Mouse (Mus musculus) small intestine, adult 2 months (tissue): ENCODE data around the gene Pld2. TPM values are rescaled to one million over a fixed set of nuclear protein-coding genes. Genes with fewer than 3 reads are reported as not detected.
A peak's percentile ranks its signal among the peaks of the same experiment; 100 is the strongest.
"Not testable (repeated sequence)": the region's sequence is repeated elsewhere in the genome, so short reads cannot be mapped to it uniquely, and the experiment has no call there.

ENCODE experiments used
- H3K27ac ChIP-seq: fragments of 200-500 bp; 2 replicates; pipeline ENCODE4 v1.5.1; 2012; ENCODE audit warnings: low read depth, low read length, control low read depth, inconsistent platforms; ENCODE audit not compliant: insufficient read depth
- H3K27me3 ChIP-seq: fragments of 200-500 bp; 2 replicates; pipeline ENCODE4 v1.6.1; 2012; ENCODE audit warnings: mild to moderate bottlenecking, moderate library complexity, low read length, inconsistent platforms; ENCODE audit not compliant: control insufficient read depth, insufficient read depth
- H3K36me3 ChIP-seq: fragments of 200-500 bp; 2 replicates; pipeline ENCODE4 v1.6.1; 2012; ENCODE audit warnings: mild to moderate bottlenecking, low read length, control low read depth, inconsistent platforms; ENCODE audit not compliant: control insufficient read depth, insufficient read depth
- H3K4me1 ChIP-seq: fragments of 200-500 bp; 2 replicates; pipeline ENCODE4 v1.6.1; 2012; ENCODE audit warnings: low read length, inconsistent platforms, mixed read lengths; ENCODE audit not compliant: control insufficient read depth, insufficient read depth, insufficient read length
- H3K4me3 ChIP-seq: fragments of 200-500 bp; 2 replicates; pipeline ENCODE4 v1.5.1; 2012; ENCODE audit warnings: low read depth, mild to moderate bottlenecking, control low read depth, inconsistent platforms, low read length, moderate library complexity
- CTCF ChIP-seq: fragments of 200-500 bp; IDR thresholded peaks from 2 replicates; pipeline ENCODE4 v1.5.1; 2012; ENCODE audit warnings: low read depth, mild to moderate bottlenecking, control low read depth, inconsistent platforms, low read length, moderate library complexity, mixed read lengths; ENCODE audit not compliant: insufficient replicate concordance, insufficient read length; ENCODE audit errors: extremely low read depth
- POLR2A ChIP-seq: fragments of 200-500 bp; IDR thresholded peaks from 2 replicates; pipeline ENCODE4 v1.6.1; 2012; ENCODE audit warnings: low read depth, mild to moderate bottlenecking, control low read depth, inconsistent platforms, low read length, moderate library complexity
- WGBS: fragments of 180-500 bp; shearing (Covaris S2); methylation state at CpG from one replicate; pipeline ENCODE4 v1.1.7; 2018; 5-methylcytosine and 5-hydroxymethylcytosine counted together
- polyA plus RNA-seq: library from polyadenylated mRNA; depleted of rRNA; stranded (reverse); fragments of >200 nt; gene quantifications from 2 replicates; pipeline ENCODE4 v1.2.3, GENCODE M21; 2012

Pld2 gene
- polyA plus RNA-seq, 1 experiment = 24.9 TPM

GRCm38 (mm10) chr11:70516352-70516751 is 23.5 kb upstream of the Pld2 start:
- Histone ChIP-seq H3K27me3 (no peaks in the 10 kb centered on the region), H3K27ac (no peak overlapping the region), H3K36me3 (peaks cover 6% of the 10 kb centered on the region; the same call in 1 of the 2 replicates), H3K4me1 (peaks cover 18% of the 10 kb centered on the region), H3K4me3 (no peak overlapping the region)
- TF ChIP-seq CTCF (no peak), POLR2A (no peak)
- 28% methylated on average over 2 of the region's 2 CpGs for WGBS

GRCm38 (mm10) chr11:70518436-70518835 is 21.4 kb upstream of the Pld2 start:
- H3K27ac ChIP-seq = no peak overlapping the region
- no peaks in the 10 kb centered on the region for H3K36me3 ChIP-seq
- WGBS = 67% methylated on average over 1 of the region's 1 CpGs
- H3K4me3 ChIP-seq = no peak overlapping the region
- no peak for TF ChIP-seq POLR2A
- no peak for TF ChIP-seq CTCF
- H3K27me3 ChIP-seq = no peaks in the 10 kb centered on the region
- peaks cover 16% of the 10 kb centered on the region for H3K4me1 ChIP-seq

- no peaks in the 10 kb centered on the region for H3K36me3 ChIP-seq
- TF ChIP-seq CTCF = no peak
- TF ChIP-seq POLR2A = no peak
- H3K4me3 ChIP-seq = peak within 1 kb of the TSS; percentile 52
- H3K4me1 ChIP-seq = peaks cover 13% of the 10 kb centered on the region
- no peaks in the 10 kb centered on the region for H3K27me3 ChIP-seq
- peak within 1 kb of the TSS; percentile 13; the same call in 1 of the 2 replicates for H3K27ac ChIP-seq
- WGBS = 61% methylated on average over 10 of the region's 10 CpGs
These were observed 20.9 kb upstream of the Pld2 start, which contains the start of gene Gltpd2 for GRCm38 (mm10) chr11:70518923-70519322. Gltpd2 (plus strand) TSS chr11:70519196.

GRCm38 (mm10) chr11:70520178-70520769 is 19.6 kb upstream of the Pld2 start:
- H3K4me1 ChIP-seq = peaks cover 9% of the 10 kb centered on the region
- 56% methylated on average over 41 of the region's 41 CpGs for WGBS
- H3K27ac ChIP-seq = peak overlapping the region; percentile 13; the same call in 1 of the 2 replicates
- H3K4me3 ChIP-seq = peak overlapping the region; percentile 52
- no peaks in the 10 kb centered on the region for H3K27me3 ChIP-seq
- TF ChIP-seq POLR2A = no peak
- TF ChIP-seq CTCF = no peak
- no peaks in the 10 kb centered on the region for H3K36me3 ChIP-seq

- WGBS = 88% methylated on average over 8 of the region's 8 CpGs
- not testable (repeated sequence) for H3K4me3 ChIP-seq, H3K27me3 ChIP-seq, H3K27ac ChIP-seq
- 0 out of 2 replicates have a peak, but pooled peaks have one; percentile 7 for TF ChIP-seq CTCF
- Histone ChIP-seq H3K36me3 (peaks cover 20% of the 10 kb centered on the region), H3K4me1 (peaks cover 15% of the 10 kb centered on the region)
These were observed 16.4 kb upstream of the Pld2 start for GRCm38 (mm10) chr11:70523306-70523989.

- Histone ChIP-seq H3K4me1 (peaks cover 7% of the 10 kb centered on the region), H3K4me3 (peak overlapping the region; percentile 19; the same call in 1 of the 2 replicates), H3K27ac (no peak overlapping the region), H3K27me3 (no peaks in the 10 kb centered on the region), H3K36me3 (peaks cover 20% of the 10 kb centered on the region)
- WGBS = 2% methylated on average over 8 of the region's 8 CpGs
- TF ChIP-seq CTCF = no peak
- no peak for TF ChIP-seq POLR2A
These were observed 15.1 kb upstream of the Pld2 start for GRCm38 (mm10) chr11:70524782-70525181.

- peaks cover 5% of the 10 kb centered on the region for H3K4me1 ChIP-seq
- TF ChIP-seq CTCF (no peak), POLR2A (peak; percentile 91; the same call in 1 of the 2 replicates)
- peaks cover 20% of the 10 kb centered on the region for H3K36me3 ChIP-seq
- H3K27ac ChIP-seq = no peak within 1 kb of the TSS
- H3K27me3 ChIP-seq = no peaks in the 10 kb centered on the region
- peak within 1 kb of the TSS; percentile 76 for H3K4me3 ChIP-seq
- WGBS = under 1% methylated on average over 25 of the region's 26 CpGs
These were observed 14.6 kb upstream of the Pld2 start, which contains the start of gene Psmb6 for GRCm38 (mm10) chr11:70525184-70525678. Psmb6 (plus strand) TSS chr11:70525367.
